Mouse (Mus musculus) left cerebral cortex, postnatal 10 days (tissue): ENCODE measurements at regions not wholly inside any gene's neighbourhood (a gene's known extent, or its start where the extent isn't known, plus 50 kb on each side); places are given as distances from the start of the nearest gene placed in this dataset.
A peak's percentile ranks its signal among the peaks of the same experiment; 100 is the strongest.
"Not testable (repeated sequence)": the region's sequence is repeated elsewhere in the genome, so short reads cannot be mapped to it uniquely, and the experiment has no call there.

Experiments
- DNase-seq, 2 experiments: peaks; one replicate each; pipeline ENCODE4 v3.0.0; 2021 to 2022; ENCODE audit warnings: low spot score in 2 of 2, mixed read lengths in 1 of 2; ENCODE audit errors: extremely low spot score in 1 of 2
- intact Hi-C: fragments of 180-260 bp; cut with DNase I; formaldehyde crosslinking; loops from one replicate; pipeline ENCODE4 v1.15.1; 2025

- DNase-seq: no peak
- intact Hi-C loops: no loop called here
Observed at GRCm38 (mm10) chr3:65608385-65608784, 57.6 kb upstream of the Lekr1 start.

- intact Hi-C loops: loop anchor here (5.0 kb wide), 1 partner anchor 46 kb away; no protein-coding TSS in a partner anchor
- no peak for DNase-seq
Observed at GRCm38 (mm10) chr3:65611712-65612111, 54.3 kb upstream of the Lekr1 start.

- peak in 1 of 2 experiments; percentile 39 for DNase-seq
- intact Hi-C loops: loop anchor here (5.0 kb wide), 1 partner anchor 45 kb away; no protein-coding TSS in a partner anchor
Observed at GRCm38 (mm10) chr3:65612387-65612786, 53.6 kb upstream of the Lekr1 start.

- intact Hi-C loops: loop anchor here (5.0 kb wide), 1 partner anchor 44 kb away; no protein-coding TSS in a partner anchor
Observed at GRCm38 (mm10) chr3:65612968-65613367, 53.1 kb upstream of the Lekr1 start.

GRCm38 (mm10) chr3:65614901-65615300 lies 51.1 kb upstream of the Lekr1 start:
- not testable (repeated sequence) for DNase-seq
- intact Hi-C loops: loop anchor here (5.0 kb wide), 1 partner anchor 42 kb away; no protein-coding TSS in a partner anchor

More at GRCm38 (mm10) chr3:65612968-65613367, 53.1 kb upstream of the Lekr1 start:
- no peak for DNase-seq
